Mouse (Mus musculus) intestine, embryonic 16.5 days (tissue): ENCODE data around the gene Gm7138. TPM values are rescaled to one million over a fixed set of nuclear protein-coding genes. Genes with fewer than 3 reads are reported as not detected.
"Not testable (repeated sequence)": the region's sequence is repeated elsewhere in the genome, so short reads cannot be mapped to it uniquely, and the experiment has no call there.

Experiments used
- ATAC-seq: fragments of 200-750 bp; cut with Nextera tagmentation; 2 replicates; pipeline ENCODE4 v1.8.0; 2017; ENCODE audit warnings: moderate TSS enrichment, moderate library complexity
- H3K27ac ChIP-seq: fragments of 300-500 bp; sonication (generic); 2 replicates; pipeline ENCODE4 v1.5.1; 2014; ENCODE audit warnings: mild to moderate bottlenecking, low read length
- H3K27me3 ChIP-seq: fragments of 300-500 bp; sonication (generic); replicated peaks from 2 replicates; pipeline ENCODE4 v1.6.1; 2014; ENCODE audit warnings: low read length, control low read depth, mixed read lengths; ENCODE audit not compliant: control insufficient read depth, insufficient read depth
- H3K36me3 ChIP-seq: fragments of 300-500 bp; sonication (generic); 2 replicates; pipeline ENCODE4 v1.6.1; 2014; ENCODE audit warnings: low read length, control low read depth; ENCODE audit not compliant: control insufficient read depth, insufficient read depth
- H3K4me1 ChIP-seq: fragments of 300-500 bp; sonication (generic); 2 replicates; pipeline ENCODE4 v1.6.1; 2014; ENCODE audit warnings: low read length, control low read depth, mixed read lengths; ENCODE audit not compliant: control insufficient read depth, insufficient read depth
- H3K4me2 ChIP-seq: fragments of 300-500 bp; sonication (generic); 2 replicates; pipeline ENCODE4 v1.6.1; 2014; ENCODE audit warnings: low read depth, low read length, control low read depth
- H3K4me3 ChIP-seq: fragments of 300-500 bp; sonication (generic); 2 replicates; pipeline ENCODE4 v1.5.1; 2014; ENCODE audit warnings: mild to moderate bottlenecking, low read length
- H3K9ac ChIP-seq: fragments of 300-500 bp; sonication (generic); 2 replicates; pipeline ENCODE4 v1.6.1; 2014; ENCODE audit warnings: low read depth, low read length
- H3K9me3 ChIP-seq: fragments of 300-500 bp; sonication (generic); 2 replicates; pipeline ENCODE4 v1.6.1; 2016; ENCODE audit warnings: low read length, control low read depth; ENCODE audit not compliant: control insufficient read depth
- WGBS: fragments of 180-500 bp; shearing (Covaris S2); extraction: QIAGEN DNeasy Blood & Tissue Kit; methylation state at CpG from one replicate; pipeline ENCODE4 v1.1.7; 2014; 5-methylcytosine and 5-hydroxymethylcytosine counted together
- polyA plus RNA-seq: library from polyadenylated mRNA; unstranded; fragments of >200 nt; fragmentation: Nextera tagmentation; extraction: Ambion mirVana; gene quantifications from 2 replicates; pipeline ENCODE4 v1.2.1, GENCODE M21; 2015

Gm7138 gene
- polyA plus RNA-seq, result not detected in 2 replicates

DNA sequence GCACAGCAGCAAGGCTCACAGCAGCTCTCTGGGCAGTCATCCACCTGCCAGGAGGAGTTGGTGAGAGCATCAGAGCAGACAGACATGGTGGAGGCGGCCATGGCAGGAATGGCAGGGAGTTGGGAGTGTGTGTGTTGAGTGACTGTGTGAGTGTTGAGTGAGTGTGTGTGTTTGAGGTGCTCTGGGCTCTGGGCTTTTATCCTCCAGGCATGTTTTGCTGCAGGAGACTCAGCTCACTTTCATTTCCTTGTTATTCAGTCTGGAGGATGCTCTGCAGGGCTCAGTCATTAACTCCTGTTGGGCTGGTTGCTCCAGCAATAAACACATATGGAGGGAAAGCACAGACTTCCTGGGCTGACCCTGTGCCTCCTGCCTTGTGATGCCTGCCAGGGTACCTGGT lies at the start of gene Gm7138:
Gene Gm7138 (minus strand): TSS at position 101 of the 400 bp plus-strand sequence.
- H3K9ac ChIP-seq, H3K4me3 ChIP-seq, ATAC-seq, H3K9me3 ChIP-seq, H3K27ac ChIP-seq, H3K27me3 ChIP-seq, H3K4me2 ChIP-seq, H3K4me1 ChIP-seq, H3K36me3 ChIP-seq: not testable (repeated sequence)
- 50% methylated on average over 1 of the region's 1 CpGs for WGBS

DNA sequence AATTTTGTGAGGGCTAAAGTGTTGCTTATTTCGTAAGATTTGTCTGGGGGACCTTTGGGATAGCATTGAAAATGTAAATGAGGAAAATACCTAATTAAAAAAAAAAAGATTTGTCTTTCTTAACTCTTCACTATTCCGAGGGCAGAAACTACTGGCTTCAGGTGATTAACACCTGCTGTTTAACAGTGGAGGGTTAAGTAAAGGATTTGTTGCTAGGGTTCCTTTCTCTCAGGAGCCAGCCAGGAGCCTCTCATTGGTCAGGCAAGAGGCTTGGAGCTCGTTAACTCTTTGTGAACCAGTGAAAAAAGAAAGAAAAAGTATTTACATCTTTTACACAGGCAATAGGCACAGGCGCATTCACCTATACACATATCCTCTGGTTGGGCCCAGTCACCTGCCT lies 42.5 kb upstream of the Gm7138 start:
- H3K4me2 ChIP-seq, result no peak overlapping the region
- H3K4me1 ChIP-seq, result no peaks in the 10 kb centered on the region
- WGBS, result 37% methylated on average over 4 of the region's 4 CpGs
- H3K27me3 ChIP-seq, result no peaks in the 10 kb centered on the region
- no peak overlapping the region for H3K4me3 ChIP-seq
- H3K36me3 ChIP-seq, result no peaks in the 10 kb centered on the region
- H3K9me3 ChIP-seq, result no peaks in the 10 kb centered on the region
- H3K27ac ChIP-seq, result no peak overlapping the region
- no peak for ATAC-seq
- no peak overlapping the region for H3K9ac ChIP-seq

GRCm38 (mm10) chr10:77818523-77818922 lies 41.8 kb upstream of the Gm7138 start:
- ATAC-seq, result no peak
- 96% methylated on average over 4 of the region's 4 CpGs for WGBS
- no peak overlapping the region for H3K4me2 ChIP-seq
- H3K9me3 ChIP-seq, result no peaks in the 10 kb centered on the region
- no peaks in the 10 kb centered on the region for H3K36me3 ChIP-seq
- H3K27ac ChIP-seq, result no peak overlapping the region
- H3K9ac ChIP-seq, result no peak overlapping the region
- no peaks in the 10 kb centered on the region for H3K4me1 ChIP-seq
- no peak overlapping the region for H3K4me3 ChIP-seq
- 0 out of 2 replicates have a peak, but pooled peaks cover 3% of the 10 kb centered on the region for H3K27me3 ChIP-seq

- H3K4me2 ChIP-seq, result no peak overlapping the region
- no peak for ATAC-seq
- 0 out of 2 replicates have a peak, but pooled peaks cover 3% of the 10 kb centered on the region for H3K27me3 ChIP-seq
- H3K4me1 ChIP-seq, result no peaks in the 10 kb centered on the region
- no peaks in the 10 kb centered on the region for H3K9me3 ChIP-seq
- H3K27ac ChIP-seq, result no peak overlapping the region
- WGBS, result 36% methylated on average over 5 of the region's 5 CpGs
- H3K4me3 ChIP-seq, result no peak overlapping the region
- H3K36me3 ChIP-seq, result no peaks in the 10 kb centered on the region
- no peak overlapping the region for H3K9ac ChIP-seq
These were observed 38.8 kb upstream of the Gm7138 start for GRCm38 (mm10) chr10:77815514-77815913.

- Histone ChIP-seq H3K27me3 (0 out of 2 replicates have a peak, but pooled peaks cover 3% of the 10 kb centered on the region), H3K27ac (no peak within 1 kb of the TSS), H3K4me3 (no peak within 1 kb of the TSS), H3K36me3 (no peaks in the 10 kb centered on the region), H3K4me2 (no peak within 1 kb of the TSS), H3K9me3 (no peaks in the 10 kb centered on the region), H3K9ac (no peak within 1 kb of the TSS), H3K4me1 (no peaks in the 10 kb centered on the region)
- ATAC-seq, result no peak
- WGBS, result 45% methylated on average over 4 of the region's 4 CpGs
These were observed 37.6 kb upstream of the Gm7138 start, which contains the start of gene Gm2696 for GRCm38 (mm10) chr10:77814382-77814781. TSS of gene Gm2696 (plus strand) at chr10:77814682.

DNA sequence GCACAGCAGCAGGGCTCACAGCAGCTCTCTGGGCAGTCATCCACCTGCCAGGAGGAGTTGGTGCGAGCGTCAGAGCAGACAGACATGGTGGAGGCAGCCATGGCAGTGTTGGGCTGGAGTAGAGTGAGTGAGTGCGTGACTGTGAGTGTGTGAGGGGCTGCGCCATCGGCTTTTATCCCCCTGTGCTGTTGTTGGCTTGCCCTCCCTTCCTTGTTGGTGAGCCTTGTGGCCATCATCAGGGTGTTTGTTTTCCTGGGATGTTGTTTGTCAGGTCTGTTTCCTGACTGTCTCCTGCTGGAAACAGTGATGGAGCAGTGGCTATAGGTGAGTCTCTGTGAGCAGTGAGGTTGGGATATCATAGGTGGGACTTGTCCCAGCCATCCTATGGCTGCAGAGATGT lies 35.0 kb upstream of the Gm7138 start, which contains the start of gene Gm9507:
Gene Gm9507 (minus strand): TSS at position 101 of the 400 bp plus-strand sequence.
- H3K27ac ChIP-seq, result no peak within 1 kb of the TSS
- no peak within 1 kb of the TSS for H3K9ac ChIP-seq
- H3K9me3 ChIP-seq, result no peaks in the 10 kb centered on the region
- no peak within 1 kb of the TSS for H3K4me3 ChIP-seq
- no peaks in the 10 kb centered on the region for H3K36me3 ChIP-seq
- H3K4me1 ChIP-seq, result no peaks in the 10 kb centered on the region
- 53% methylated on average over 5 of the region's 5 CpGs for WGBS
- 0 out of 2 replicates have a peak, but pooled peaks cover 3% of the 10 kb centered on the region for H3K27me3 ChIP-seq
- no peak for ATAC-seq
- no peak within 1 kb of the TSS for H3K4me2 ChIP-seq

DNA sequence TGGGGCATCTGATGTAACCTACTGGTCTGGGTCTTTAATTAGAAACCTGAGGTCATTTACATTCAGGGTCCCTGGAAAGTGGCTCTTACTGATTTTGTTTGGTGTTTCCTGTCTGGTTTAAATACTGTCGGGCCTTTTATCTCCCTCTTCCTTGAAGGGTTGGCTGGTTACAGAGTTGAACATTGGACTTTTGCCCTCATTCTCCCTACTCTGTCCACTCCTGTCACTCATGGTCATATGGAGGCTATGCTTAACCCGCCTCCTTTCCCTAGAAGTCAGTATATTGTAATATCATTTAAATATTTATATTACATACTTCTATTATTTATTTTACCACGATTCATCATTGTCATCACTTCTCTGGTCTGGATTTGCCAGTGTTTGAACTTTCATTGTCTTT lies 27.4 kb upstream of the Gm7138 start:
- Histone ChIP-seq H3K4me1 (no peaks in the 10 kb centered on the region), H3K9ac (no peak overlapping the region), H3K4me3 (no peak overlapping the region), H3K27me3 (no peaks in the 10 kb centered on the region), H3K27ac (no peak overlapping the region), H3K9me3 (no peaks in the 10 kb centered on the region), H3K4me2 (no peak overlapping the region), H3K36me3 (no peaks in the 10 kb centered on the region)
- no peak for ATAC-seq
- WGBS, result 48% methylated on average over 3 of the region's 3 CpGs

DNA sequence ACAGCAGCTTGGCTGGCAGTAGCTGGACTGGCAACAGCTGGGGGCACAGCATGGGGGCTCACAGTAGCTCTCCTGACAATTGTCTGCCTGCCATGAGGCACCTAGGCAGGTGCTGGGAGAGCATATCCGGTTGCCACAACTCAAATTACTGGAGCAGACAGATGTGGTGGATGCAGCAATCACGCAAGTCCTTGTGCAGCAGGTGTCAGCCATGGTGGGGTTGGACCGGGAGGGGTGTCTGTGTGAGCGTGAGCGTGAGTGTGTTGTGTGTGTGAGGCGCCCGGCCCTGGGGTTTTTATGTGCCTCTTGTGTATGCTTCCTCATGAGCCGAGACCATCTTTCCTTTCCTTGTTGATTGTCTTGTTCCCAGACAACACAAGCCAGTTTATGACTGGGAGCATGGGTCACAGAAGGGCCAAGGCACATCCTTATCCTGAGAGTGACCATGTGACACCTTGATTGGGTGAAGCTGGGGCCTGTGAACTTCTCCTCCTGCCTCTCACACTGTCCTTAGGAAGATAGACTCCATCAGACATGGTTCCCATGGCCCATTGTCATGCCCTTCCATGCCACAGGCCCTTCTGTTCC lies 22.3 kb upstream of the Gm7138 start, which contains the start of gene Gm19668:
Gene Gm19668 (minus strand): TSS at position 213 of the 588 bp plus-strand sequence.
- H3K9me3 ChIP-seq, result no peaks in the 10 kb centered on the region
- H3K27me3 ChIP-seq, result no peaks in the 10 kb centered on the region
- 41% methylated on average over 8 of the region's 8 CpGs for WGBS
- no peaks in the 10 kb centered on the region for H3K36me3 ChIP-seq
- no peak within 1 kb of the TSS for H3K9ac ChIP-seq
- peak; percentile 42; the same call in 1 of the 2 replicates for ATAC-seq
- H3K4me2 ChIP-seq, result no peak within 1 kb of the TSS
- no peak within 1 kb of the TSS for H3K4me3 ChIP-seq
- no peak within 1 kb of the TSS for H3K27ac ChIP-seq
- no peaks in the 10 kb centered on the region for H3K4me1 ChIP-seq

DNA sequence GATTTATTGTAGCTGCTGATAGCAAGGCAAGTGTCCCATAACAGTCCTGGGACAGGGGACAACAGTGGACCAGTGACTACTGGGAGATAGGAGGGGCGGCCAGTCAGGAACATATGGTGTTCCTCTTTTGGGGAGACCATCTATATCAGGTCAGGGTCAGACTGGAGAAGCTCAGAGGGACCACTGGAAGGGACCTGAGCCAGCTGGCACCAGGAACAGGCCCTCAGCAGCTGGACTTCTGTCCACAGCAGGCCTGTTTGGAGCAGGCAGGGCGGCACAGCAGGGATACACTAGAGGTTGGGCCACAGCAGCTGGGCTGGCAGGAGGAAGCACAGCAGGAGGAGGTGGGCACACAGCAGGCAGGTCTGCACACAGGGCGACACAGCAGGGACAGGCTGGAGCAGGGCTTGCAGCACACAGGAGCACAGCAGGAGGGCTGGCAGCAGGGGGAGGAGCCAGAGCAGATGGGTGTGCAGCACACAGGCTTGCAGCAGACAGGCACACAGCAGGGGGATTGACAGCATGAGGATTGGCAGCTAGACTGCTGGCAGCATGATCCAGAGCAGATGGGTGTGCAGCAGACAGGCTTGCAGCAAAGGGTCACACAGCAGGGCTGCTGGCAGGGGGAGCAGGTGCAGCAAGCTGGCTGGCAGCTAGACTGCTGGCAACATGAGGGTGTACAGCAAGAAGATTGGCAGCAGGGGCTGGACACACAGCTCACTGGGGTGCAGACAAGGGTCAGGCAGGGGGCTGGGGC lies 21.6 kb upstream of the Gm7138 start:
- H3K9ac ChIP-seq, H3K4me1 ChIP-seq, H3K36me3 ChIP-seq, ATAC-seq, H3K27me3 ChIP-seq, H3K27ac ChIP-seq, H3K4me3 ChIP-seq, H3K4me2 ChIP-seq, H3K9me3 ChIP-seq: not testable (repeated sequence)
- 36% methylated on average over 3 of the region's 3 CpGs for WGBS
